Mouse (Mus musculus) thymus, postnatal 36 days (tissue): ENCODE results near the gene Acd.

Experiments used
- DNase-seq, 2 experiments: peaks; one replicate each; pipeline ENCODE4 v3.0.0; 2022; ENCODE audit warnings: mixed read lengths in 2 of 2

Gene Acd

GRCm38 (mm10) chr8:105700566-105700965, 336 bp downstream of the Acd start:
- peak in 1 of 2 experiments; percentile 67 for DNase-seq

GRCm38 (mm10) chr8:105699488-105700215, 1.2 kb downstream of the Acd start:
- DNase-seq: no peak

GRCm38 (mm10) chr8:105698734-105699133, 2.2 kb downstream of the Acd start:
- no peak for DNase-seq

- DNase-seq: peak in 1 of 2 experiments; percentile 30
These were observed 3.6 kb downstream of the Acd start for GRCm38 (mm10) chr8:105697196-105697780.

- no peak for DNase-seq
These were observed 5.7 kb downstream of the Acd start for GRCm38 (mm10) chr8:105695080-105695780.

- peak in 1 of 2 experiments; percentile 24 for DNase-seq
These were observed 6.7 kb downstream of the Acd start for GRCm38 (mm10) chr8:105694051-105694799.

- peak in 1 of 2 experiments; percentile 43 for DNase-seq
These were observed 7.3 kb downstream of the Acd start for GRCm38 (mm10) chr8:105693648-105694047.

GRCm38 (mm10) chr8:105692449-105693182, 8.3 kb downstream of the Acd start:
- DNase-seq: no peak

- no peak for DNase-seq
These were observed 9.9 kb downstream of the Acd start for GRCm38 (mm10) chr8:105690978-105691377.

- DNase-seq: no peak
These were observed 10.9 kb downstream of the Acd start for GRCm38 (mm10) chr8:105689983-105690360.

- peak in 1 of 2 experiments; percentile 21 for DNase-seq
These were observed 11.5 kb downstream of the Acd start for GRCm38 (mm10) chr8:105689256-105689982.

GRCm38 (mm10) chr8:105688242-105688752, 12.6 kb downstream of the Acd start:
- DNase-seq: peak in 1 of 2 experiments; percentile 12

GRCm38 (mm10) chr8:105687512-105687911, 13.4 kb downstream of the Acd start:
- DNase-seq: peak in 1 of 2 experiments; percentile 32

GRCm38 (mm10) chr8:105686551-105686950, 14.4 kb downstream of the Acd start:
- DNase-seq: peak; percentile 56 to 68

GRCm38 (mm10) chr8:105685796-105686308, 15.1 kb downstream of the Acd start, which contains the start of gene Carmil2:
Gene Carmil2, plus strand, starts transcription at chr8:105686274.
- DNase-seq: peak; percentile 96 to 98

GRCm38 (mm10) chr8:105685325-105685724, 15.6 kb downstream of the Acd start:
- DNase-seq: peak in 1 of 2 experiments; percentile 54

GRCm38 (mm10) chr8:105677891-105678290, 23.0 kb downstream of the Acd start:
- DNase-seq: no peak

- no peak for DNase-seq
These were observed 39.7 kb downstream of the Acd start for GRCm38 (mm10) chr8:105661167-105661566.

- no peak for DNase-seq
These were observed 43.3 kb downstream of the Acd start for GRCm38 (mm10) chr8:105657641-105658040.

GRCm38 (mm10) chr8:105648929-105649328, 52.0 kb downstream of the Acd start:
- no peak for DNase-seq
